Mouse (Mus musculus) E14TG2a.4 (cell line): ENCODE results near the gene Helt.

Experiments
- CTCF ChIP-seq: conservative IDR thresholded peaks from 2 replicates; pipeline ENCODE4 v1.5.1; 2014; ENCODE audit warnings: low read length
- NANOG ChIP-seq: IDR thresholded peaks from 2 replicates; pipeline ENCODE4 v1.6.1; 2014; ENCODE audit warnings: borderline replicate concordance, low read length, mixed read lengths

DNA sequence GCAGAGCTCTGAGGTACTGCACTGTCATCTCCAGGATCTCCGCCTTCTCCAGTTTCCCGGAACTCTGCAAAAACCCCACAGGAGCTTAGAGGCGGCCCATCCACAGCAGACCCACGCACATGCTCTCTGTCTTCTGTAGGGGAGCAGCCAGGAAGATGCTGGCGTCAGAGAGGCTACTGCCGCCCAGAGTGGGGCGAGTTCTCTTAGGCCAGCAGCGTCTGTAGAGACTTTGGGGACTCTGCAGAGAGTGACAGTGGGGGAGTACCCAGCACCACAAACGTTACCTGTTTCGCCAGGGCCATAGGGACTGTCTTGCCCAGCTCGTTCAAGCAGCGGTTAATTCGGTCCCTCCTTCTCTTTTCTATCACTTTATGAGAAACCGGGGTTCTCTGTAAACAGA lies 1.3 kb downstream of the Helt start:
- no peak for TF ChIP-seq CTCF
- TF ChIP-seq NANOG, result no peak
